Comparison of ENCODE assay signal across 20 mouse cellular contexts in genomic region chr8:21978193-21978592, GRCm38 (mm10). TPM values are rescaled to one million over a fixed set of nuclear protein-coding genes. Genes with fewer than 3 reads are reported as not detected.
A peak's percentile ranks its signal among the peaks of the same experiment; 100 is the strongest.
DNase-seq lines count a peak whose midpoint lies in the region; ATAC-seq lines count a peak whose summit lies in the region.
"Had no signal": no experiment of that assay in that cellular context is flagged by ENCODE, and none has a peak within 500 bp of the region (broad histone marks: within the 10 kb centered on the region; RNA-seq: fewer than 3 reads in every experiment).

No protein-coding gene starts in this region.

- 57% methylated on average over 4 of the region's 4 CpGs for WGBS in hindbrain, embryonic 16.5 days
- 62% methylated on average over 4 of the region's 4 CpGs for WGBS in hindbrain, embryonic 10.5 days

- no peaks in the 10 kb centered on the region for H3K27me3 ChIP-seq in hindbrain, embryonic 16.5 days (replicated peaks; ENCODE audit: control insufficient read depth, insufficient read depth, low read length)
- H3K27me3 ChIP-seq in hindbrain, embryonic 10.5 days (ENCODE audit: insufficient read depth, poor library complexity, severe bottlenecking) = no peaks in the 10 kb centered on the region
- H3K27me3 ChIP-seq: kidney, embryonic 15.5 days; limb, embryonic 13.5 days; liver, embryonic 15.5 days had no signal

- no peaks in the 10 kb centered on the region; the same call in 1 of the 2 replicates for H3K4me1 ChIP-seq in hindbrain, embryonic 16.5 days (ENCODE audit: control insufficient read depth, insufficient read depth, low read depth, low read length)
- no peaks in the 10 kb centered on the region for H3K4me1 ChIP-seq in hindbrain, embryonic 10.5 days (replicated peaks)
- H3K4me1 ChIP-seq: kidney, embryonic 15.5 days; limb, embryonic 13.5 days; liver, embryonic 15.5 days had no signal

- no peaks in the 10 kb centered on the region for H3K9me3 ChIP-seq in hindbrain, embryonic 16.5 days (ENCODE audit: control insufficient read depth, low read length)
- H3K9me3 ChIP-seq in hindbrain, embryonic 10.5 days = no peaks in the 10 kb centered on the region
- H3K9me3 ChIP-seq: kidney, embryonic 15.5 days; limb, embryonic 13.5 days; liver, embryonic 15.5 days had no signal

- peak; percentile 35 for DNase-seq in cerebellum, adult 9-10 months
- no peak for DNase-seq in cerebellum, postnatal 25 days
- DNase-seq in hindbrain, embryonic 10.5 days (ENCODE audit: low spot score) = no peak
- peak; percentile 15 to 18 for DNase-seq in right cerebral cortex, adult 2 months (ENCODE audit: low spot score in 2 of 2)
- no peak for DNase-seq in right cerebral cortex, postnatal 4 days
- DNase-seq in telencephalon, adult 2 months (ENCODE audit: low read depth, low spot score) = peak; percentile 9
- DNase-seq in adrenal gland, adult 18-20 months (ENCODE audit: low spot score in 2 of 2) = no peak
- DNase-seq: gastrocnemius, adult 2 months; lung, postnatal 14 days; thymus, adult 2 months had no signal

- H3K4me3 ChIP-seq in hindbrain, embryonic 16.5 days (ENCODE audit: low read length) = no peak overlapping the region
- no peak overlapping the region for H3K4me3 ChIP-seq in hindbrain, embryonic 10.5 days
- H3K4me3 ChIP-seq: gastrocnemius, adult 2 months; kidney, embryonic 15.5 days; limb, embryonic 13.5 days; liver, embryonic 15.5 days had no signal

- H3K27ac ChIP-seq in hindbrain, embryonic 16.5 days (ENCODE audit: low read depth, low read length) = no peak overlapping the region
- no peak overlapping the region for H3K27ac ChIP-seq in hindbrain, embryonic 10.5 days
- H3K27ac ChIP-seq: gastrocnemius, adult 2 months; kidney, embryonic 15.5 days; limb, embryonic 13.5 days; liver, embryonic 15.5 days had no signal

- H3K9ac ChIP-seq in hindbrain, embryonic 16.5 days (ENCODE audit: low read depth, low read length) = no peak overlapping the region
- H3K9ac ChIP-seq: kidney, embryonic 15.5 days; limb, embryonic 13.5 days; liver, embryonic 15.5 days had no signal

- peak; percentile 71 for ATAC-seq in hindbrain, embryonic 16.5 days
- ATAC-seq: activated CD4-positive, CD25-positive, alpha-beta regulatory T cell, adult 4 months had no signal

- H3K36me3 ChIP-seq in hindbrain, embryonic 16.5 days (ENCODE audit: control insufficient read depth, insufficient read depth, low read length) = no peaks in the 10 kb centered on the region
- no peaks in the 10 kb centered on the region for H3K36me3 ChIP-seq in hindbrain, embryonic 10.5 days
- H3K36me3 ChIP-seq: kidney, embryonic 15.5 days; limb, embryonic 13.5 days; liver, embryonic 15.5 days had no signal

- no peak overlapping the region for H3K4me2 ChIP-seq in hindbrain, embryonic 16.5 days (ENCODE audit: low read length)
- H3K4me2 ChIP-seq: heart, embryonic 11.5 days; kidney, embryonic 15.5 days; limb, embryonic 13.5 days; liver, embryonic 15.5 days had no signal

RNA-seq across cellular contexts. Expression of gene Ccdc70, which starts 8.6 kb away (rescaled TPM):
- not detected in 2 replicates for polyA plus RNA-seq in hindbrain, embryonic 16.5 days (2015; fragmentation: Nextera tagmentation; extraction: Ambion mirVana)
- not detected in 2 replicates for polyA plus RNA-seq in hindbrain, embryonic 10.5 days (2016; fragmentation: Nextera tagmentation; extraction: Ambion mirVana)
- total RNA-seq in adrenal gland, adult 18-20 months (2021) = not detected
- total RNA-seq: gastrocnemius, adult 2 months; heart, postnatal 25 days; layer of hippocampus, postnatal 14 days; megakaryocyte-erythroid progenitor cell, adult 5-6 weeks had no signal
- polyA plus RNA-seq: activated CD4-positive, CD25-positive, alpha-beta regulatory T cell, adult 4 months; heart, embryonic 11.5 days; intestine, embryonic 14.5 days; kidney, embryonic 15.5 days; limb, embryonic 13.5 days; liver, embryonic 15.5 days; thymus, adult 2 months had no signal

RNA-seq across cellular contexts. Expression of gene Fam90a1a, which starts 19.7 kb away (rescaled TPM):
- polyA plus RNA-seq in hindbrain, embryonic 16.5 days (2015; fragmentation: Nextera tagmentation; extraction: Ambion mirVana) = not detected in 2 replicates
- polyA plus RNA-seq in hindbrain, embryonic 10.5 days (2016; fragmentation: Nextera tagmentation; extraction: Ambion mirVana) = not detected in 2 replicates
- not detected for total RNA-seq in adrenal gland, adult 18-20 months (2021)
- total RNA-seq: gastrocnemius, adult 2 months; heart, postnatal 25 days; layer of hippocampus, postnatal 14 days; megakaryocyte-erythroid progenitor cell, adult 5-6 weeks had no signal
- polyA plus RNA-seq: activated CD4-positive, CD25-positive, alpha-beta regulatory T cell, adult 4 months; heart, embryonic 11.5 days; intestine, embryonic 14.5 days; kidney, embryonic 15.5 days; limb, embryonic 13.5 days; liver, embryonic 15.5 days; thymus, adult 2 months had no signal

RNA-seq across cellular contexts. Expression of gene Defb13, which starts 31.6 kb away (rescaled TPM):
- polyA plus RNA-seq in hindbrain, embryonic 16.5 days (2015; fragmentation: Nextera tagmentation; extraction: Ambion mirVana) = not detected in 2 replicates
- polyA plus RNA-seq in hindbrain, embryonic 10.5 days (2016; fragmentation: Nextera tagmentation; extraction: Ambion mirVana) = not detected in 2 replicates
- not detected for total RNA-seq in adrenal gland, adult 18-20 months (2021)
- total RNA-seq: gastrocnemius, adult 2 months; heart, postnatal 25 days; layer of hippocampus, postnatal 14 days; megakaryocyte-erythroid progenitor cell, adult 5-6 weeks had no signal
- polyA plus RNA-seq: activated CD4-positive, CD25-positive, alpha-beta regulatory T cell, adult 4 months; heart, embryonic 11.5 days; intestine, embryonic 14.5 days; kidney, embryonic 15.5 days; limb, embryonic 13.5 days; liver, embryonic 15.5 days; thymus, adult 2 months had no signal

RNA-seq across cellular contexts. Expression of gene Defb35, which starts 40.0 kb away (rescaled TPM):
- polyA plus RNA-seq in hindbrain, embryonic 16.5 days (2015; fragmentation: Nextera tagmentation; extraction: Ambion mirVana) = not detected in 2 replicates
- not detected in 2 replicates for polyA plus RNA-seq in hindbrain, embryonic 10.5 days (2016; fragmentation: Nextera tagmentation; extraction: Ambion mirVana)
- not detected for total RNA-seq in adrenal gland, adult 18-20 months (2021)
- total RNA-seq: gastrocnemius, adult 2 months; heart, postnatal 25 days; layer of hippocampus, postnatal 14 days; megakaryocyte-erythroid progenitor cell, adult 5-6 weeks had no signal
- polyA plus RNA-seq: activated CD4-positive, CD25-positive, alpha-beta regulatory T cell, adult 4 months; heart, embryonic 11.5 days; intestine, embryonic 14.5 days; kidney, embryonic 15.5 days; limb, embryonic 13.5 days; liver, embryonic 15.5 days; thymus, adult 2 months had no signal

RNA-seq across cellular contexts. Expression of gene Defb15, which starts 45.7 kb away (rescaled TPM):
- polyA plus RNA-seq in hindbrain, embryonic 16.5 days (2015; fragmentation: Nextera tagmentation; extraction: Ambion mirVana) = not detected in 2 replicates
- not detected in 2 replicates for polyA plus RNA-seq in hindbrain, embryonic 10.5 days (2016; fragmentation: Nextera tagmentation; extraction: Ambion mirVana)
- not detected for total RNA-seq in adrenal gland, adult 18-20 months (2021)
- total RNA-seq: gastrocnemius, adult 2 months; heart, postnatal 25 days; layer of hippocampus, postnatal 14 days; megakaryocyte-erythroid progenitor cell, adult 5-6 weeks had no signal
- polyA plus RNA-seq: activated CD4-positive, CD25-positive, alpha-beta regulatory T cell, adult 4 months; heart, embryonic 11.5 days; intestine, embryonic 14.5 days; kidney, embryonic 15.5 days; limb, embryonic 13.5 days; liver, embryonic 15.5 days; thymus, adult 2 months had no signal

Comparison
In these comparisons a context has a peak if more than half of its experiments do, and no peak if none do; other contexts are left out.
1. DNase-seq: peak in cerebellum, adult 9-10 months (single experiment), right cerebral cortex, adult 2 months (2 of 2) and telencephalon, adult 2 months (single experiment); none in cerebellum, postnatal 25 days (0 of 2), hindbrain, embryonic 10.5 days (single experiment), right cerebral cortex, postnatal 4 days (single experiment) and adrenal gland, adult 18-20 months (0 of 2).